Mouse (Mus musculus): ENCODE measurements around the gene Tdpoz1.
"Not testable (repeated sequence)": the region's sequence is repeated elsewhere in the genome, so short reads cannot be mapped to it uniquely, and the experiment has no call there.

Tdpoz1 gene

DNA sequence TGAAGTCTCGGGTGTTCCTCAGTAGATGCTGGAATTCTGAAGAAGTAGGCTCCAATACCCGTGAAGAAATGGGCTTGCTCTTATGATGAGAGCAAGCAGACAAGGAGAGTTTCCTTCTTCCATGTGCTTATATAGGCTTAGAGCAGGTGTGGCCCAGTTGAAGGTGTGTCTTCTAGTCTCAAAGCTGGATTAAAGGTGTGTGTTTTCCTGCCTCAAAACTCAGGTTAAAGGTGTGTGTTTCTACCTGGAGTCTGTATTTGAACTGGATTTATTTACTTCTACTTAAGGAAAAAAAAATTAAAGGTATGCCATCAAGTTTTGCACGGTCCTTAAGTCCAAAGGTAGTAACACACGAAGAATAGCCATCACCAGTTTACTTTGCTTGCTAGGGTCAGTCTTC is at the start of gene Tdpoz1:
Tdpoz1 (minus strand) TSS at position 101 of the 400 bp plus-strand sequence.
- DNase-seq (ENCODE audit: low spot score) = not testable (repeated sequence)

DNA sequence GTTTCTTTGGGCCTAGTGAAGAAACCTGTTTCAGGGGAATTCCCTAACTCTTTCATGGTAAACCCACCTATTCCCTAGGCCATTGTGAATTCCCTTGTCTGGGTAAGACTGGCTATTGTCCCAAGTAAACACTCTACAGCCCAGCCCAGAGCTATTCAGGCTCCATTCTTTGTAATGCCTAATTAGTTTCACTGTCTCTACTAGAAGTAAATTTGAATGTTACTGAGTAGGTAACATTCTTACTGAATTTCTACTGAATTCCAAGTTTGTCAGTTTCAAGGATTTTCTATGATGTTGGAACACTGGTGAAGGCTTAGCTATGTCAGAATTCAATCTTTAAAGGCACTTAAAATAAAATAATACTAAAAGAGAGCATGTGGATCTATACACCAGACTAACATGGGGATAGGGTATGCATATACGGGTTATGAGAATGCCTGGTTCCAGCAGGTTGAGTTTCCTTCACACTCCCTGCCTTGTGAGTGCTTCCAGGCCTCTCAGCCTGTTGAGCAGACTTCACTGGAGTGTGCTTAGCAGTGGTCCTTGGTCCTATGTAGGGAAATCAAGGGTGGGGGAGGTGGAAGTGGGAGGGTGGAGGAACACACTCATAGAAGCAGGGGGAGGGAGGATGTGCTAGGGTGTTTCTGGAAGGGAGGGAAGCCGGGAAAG is 33.0 kb upstream of the Tdpoz1 start:
- DNase-seq (ENCODE audit: low spot score) = not testable (repeated sequence)

DNA sequence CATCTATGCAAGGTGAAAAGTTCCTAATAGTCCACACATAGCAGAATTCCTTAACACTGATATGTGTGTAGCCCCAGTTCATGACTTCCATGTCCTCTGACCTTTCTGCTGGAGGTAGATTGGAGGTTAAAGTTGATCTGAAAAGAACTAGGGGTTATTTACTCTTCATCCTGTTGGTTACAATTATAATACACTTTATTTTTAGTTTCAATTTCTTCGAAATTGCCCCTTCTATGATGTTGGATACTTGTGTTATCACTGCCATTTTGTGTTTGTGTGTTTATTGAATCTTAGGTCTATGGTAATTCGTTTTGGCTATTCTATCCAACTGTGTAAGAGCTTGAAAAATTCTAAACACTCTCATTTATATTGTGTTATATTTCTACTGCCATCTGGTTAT is 16.9 kb upstream of the Tdpoz1 start, which contains the start of gene Gm37596:
Gm37596 (minus strand) TSS at position 101 of the 400 bp plus-strand sequence.
- DNase-seq (ENCODE audit: low spot score) = not testable (repeated sequence)

DNA sequence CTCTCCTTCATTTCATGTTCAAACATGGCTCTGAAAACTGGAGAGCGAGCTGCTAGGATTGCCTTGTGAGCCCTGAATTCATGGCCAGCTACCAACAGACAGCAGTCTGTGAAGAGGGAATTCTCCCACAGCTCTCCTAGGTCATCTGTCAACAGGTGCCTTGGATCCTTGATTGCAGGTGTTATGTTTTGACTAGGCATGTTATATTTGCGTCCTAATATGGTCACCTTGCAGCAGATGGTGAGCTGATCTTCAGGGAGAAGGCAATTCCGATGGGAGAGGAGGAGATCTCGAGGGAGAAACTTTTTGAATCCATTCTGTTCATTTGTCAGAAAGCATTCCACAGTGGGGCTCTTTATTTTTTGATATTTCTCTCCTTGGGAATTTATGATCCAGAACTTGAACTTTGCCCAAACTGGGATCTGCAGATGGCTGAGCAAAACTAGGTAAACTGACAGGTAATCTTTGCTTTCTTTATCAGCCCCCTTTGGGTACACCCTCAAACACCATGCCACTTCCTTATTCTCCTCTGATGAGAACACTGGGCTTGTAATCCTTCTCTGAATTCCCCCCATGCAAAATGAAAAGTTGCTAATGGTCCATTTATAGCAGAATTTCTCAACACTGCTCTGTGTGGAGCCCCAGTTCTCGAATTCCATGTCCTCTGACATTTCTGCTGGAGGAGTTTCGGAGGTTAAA is 5.2 kb downstream of the Tdpoz1 start:
- not testable (repeated sequence) for DNase-seq (ENCODE audit: low spot score)

DNA sequence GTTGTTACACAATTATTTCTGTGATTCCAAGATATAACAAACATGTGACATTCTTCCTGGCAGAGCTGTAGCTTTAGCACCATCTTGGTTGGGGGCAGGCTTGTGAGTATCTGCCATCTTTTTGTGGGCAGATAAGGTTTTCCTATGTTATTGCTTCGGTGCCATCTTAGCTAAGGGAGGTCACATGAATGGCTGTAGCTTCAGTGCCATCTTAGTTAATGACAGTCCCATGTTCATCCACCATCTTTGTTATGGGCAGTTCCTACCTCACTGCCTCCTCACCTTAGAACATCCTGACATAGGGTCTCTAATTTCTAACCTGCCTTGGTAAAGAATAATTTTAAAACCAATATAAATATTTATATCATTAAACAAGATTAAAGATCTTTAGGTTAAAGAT is 21.9 kb downstream of the Tdpoz1 start:
- DNase-seq (ENCODE audit: low spot score) = no peak

DNA sequence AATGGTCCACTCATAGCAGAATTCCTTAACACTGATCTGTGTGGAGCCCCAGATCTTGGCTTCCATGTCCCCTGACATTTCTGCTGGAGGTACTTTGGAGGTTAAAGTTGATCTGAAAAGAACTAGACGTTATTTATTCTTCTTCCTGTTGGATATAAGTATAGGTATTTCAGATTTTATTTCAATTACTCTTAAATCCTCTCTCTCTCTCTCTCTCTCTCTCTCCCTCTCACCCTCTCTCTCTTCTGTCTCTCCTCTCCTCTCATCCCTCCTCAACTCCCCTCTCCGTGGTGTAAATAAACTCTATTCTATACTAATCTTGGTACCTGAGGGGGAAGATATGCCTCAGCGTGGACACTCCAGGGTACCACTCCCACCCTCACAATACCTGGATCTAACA is 23.5 kb downstream of the Tdpoz1 start, which contains the start of gene Tdpoz2:
Tdpoz2 (minus strand) TSS at position 101 of the 400 bp plus-strand sequence.
- DNase-seq (ENCODE audit: low spot score) = no peak

DNA sequence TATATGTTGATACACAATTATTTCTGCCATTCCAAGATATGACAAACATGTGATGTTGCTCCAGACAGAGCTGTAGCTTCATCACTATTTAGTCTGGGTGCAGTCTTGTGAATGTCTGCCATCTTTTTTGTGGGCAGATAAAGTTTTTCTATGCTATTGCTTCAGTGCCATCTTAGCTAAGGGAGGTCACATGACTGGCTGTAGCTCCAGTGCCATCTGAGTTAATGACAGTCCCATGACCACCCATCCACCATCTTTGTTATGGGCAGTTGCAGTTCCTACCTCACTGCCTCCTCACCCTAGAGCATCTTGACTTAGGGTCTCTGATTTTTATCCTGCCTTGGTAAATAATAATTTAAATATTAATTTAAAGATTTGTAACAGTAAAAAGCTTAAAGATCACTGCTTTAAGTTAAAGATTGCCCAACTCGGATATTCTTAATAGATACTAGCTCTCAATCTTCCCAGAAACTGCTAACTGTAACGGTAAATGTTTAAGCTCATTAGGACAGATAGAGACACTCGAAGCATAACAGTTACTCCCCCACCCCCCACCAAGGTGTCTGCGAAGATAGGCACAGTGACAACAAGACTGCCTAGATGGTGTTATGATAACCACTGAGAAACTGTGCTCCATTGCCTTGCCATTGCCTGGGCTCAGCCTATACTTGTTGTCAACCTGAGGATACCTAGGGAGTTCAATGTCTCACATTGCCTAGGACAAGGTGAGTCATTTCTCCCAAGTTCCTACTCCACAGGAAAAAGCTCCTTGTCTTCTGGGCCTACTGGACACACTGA is 45.0 kb downstream of the Tdpoz1 start:
- not testable (repeated sequence) for DNase-seq (ENCODE audit: low spot score)
